Mouse (Mus musculus): ENCODE measurements around the gene Cadps. TPM values are rescaled to one million over a fixed set of nuclear protein-coding genes. Genes with fewer than 3 reads are reported as not detected.

The Cadps gene
- polyA plus RNA-seq, 1 experiment from 2014 or later = 0.13 TPM

- ATAC-seq (replicated peaks; ENCODE audit: low FRiP score, low read depth) (no peak), DNase-seq (ENCODE audit: low spot score) (no peak)
Measured at GRCm38 (mm10) chr14:12388192-12388795, 434.6 kb downstream of the Cadps start.

GRCm38 (mm10) chr14:12387176-12387575 is 435.7 kb downstream of the Cadps start:
- DNase-seq (ENCODE audit: low spot score) = no peak
- WGBS = 65% methylated on average over 6 of the region's 6 CpGs
- no peak for TF ChIP-seq CTCF (IDR thresholded peaks at IDR 0.05; ENCODE audit: low read depth)
- H3K4me2 ChIP-seq (ENCODE audit: low read length) = no peak overlapping the region
- no peaks in the 10 kb centered on the region for H3K4me1 ChIP-seq (replicated peaks; ENCODE audit: insufficient read depth, low read length)
- ATAC-seq (replicated peaks; ENCODE audit: low FRiP score, low read depth) = no peak
- H3K9me3 ChIP-seq (replicated peaks; ENCODE audit: low read length) = no peaks in the 10 kb centered on the region
- no peak overlapping the region for H3K4me3 ChIP-seq (replicated peaks; ENCODE audit: low read depth, low read length)
- no peaks in the 10 kb centered on the region for H3K36me3 ChIP-seq (ENCODE audit: insufficient read depth, low read length)
- no peak overlapping the region for H3K27ac ChIP-seq
- no peak overlapping the region for H3K9ac ChIP-seq (ENCODE audit: low read depth, low read length)
- no peaks in the 10 kb centered on the region for H3K27me3 ChIP-seq (ENCODE audit: insufficient read depth, low read length)

More at GRCm38 (mm10) chr14:12388192-12388795, 434.6 kb downstream of the Cadps start:
- Histone ChIP-seq H3K9ac (ENCODE audit: low read depth, low read length) (no peak overlapping the region), H3K36me3 (ENCODE audit: insufficient read depth, low read length) (no peaks in the 10 kb centered on the region), H3K4me1 (replicated peaks; ENCODE audit: insufficient read depth, low read length) (no peaks in the 10 kb centered on the region), H3K9me3 (replicated peaks; ENCODE audit: low read length) (no peaks in the 10 kb centered on the region), H3K27me3 (ENCODE audit: insufficient read depth, low read length) (no peaks in the 10 kb centered on the region), H3K4me2 (ENCODE audit: low read length) (no peak overlapping the region), H3K27ac (no peak overlapping the region), H3K4me3 (replicated peaks; ENCODE audit: low read depth, low read length) (no peak overlapping the region)
- WGBS = 37% methylated on average over 4 of the region's 4 CpGs
- TF ChIP-seq CTCF (IDR thresholded peaks at IDR 0.05; ENCODE audit: low read depth) = no peak

- no peak for ATAC-seq (replicated peaks; ENCODE audit: low FRiP score, low read depth)
- WGBS = 28% methylated on average over 9 of the region's 9 CpGs
- H3K4me2 ChIP-seq (ENCODE audit: low read length) = no peak overlapping the region
- no peaks in the 10 kb centered on the region for H3K36me3 ChIP-seq (ENCODE audit: insufficient read depth, low read length)
- H3K4me3 ChIP-seq (replicated peaks; ENCODE audit: low read depth, low read length) = no peak overlapping the region
- no peak for TF ChIP-seq CTCF (IDR thresholded peaks at IDR 0.05; ENCODE audit: low read depth)
- H3K27ac ChIP-seq = no peak overlapping the region
- no peak for DNase-seq (ENCODE audit: low spot score)
- H3K9ac ChIP-seq (ENCODE audit: low read depth, low read length) = no peak overlapping the region
- H3K9me3 ChIP-seq (replicated peaks; ENCODE audit: low read length) = no peaks in the 10 kb centered on the region
- H3K27me3 ChIP-seq (ENCODE audit: insufficient read depth, low read length) = no peaks in the 10 kb centered on the region
- no peaks in the 10 kb centered on the region for H3K4me1 ChIP-seq (replicated peaks; ENCODE audit: insufficient read depth, low read length)
Measured at GRCm38 (mm10) chr14:12377883-12378282, 445.0 kb downstream of the Cadps start.

- no peaks in the 10 kb centered on the region for H3K36me3 ChIP-seq (ENCODE audit: insufficient read depth, low read length)
- no peaks in the 10 kb centered on the region for H3K4me1 ChIP-seq (replicated peaks; ENCODE audit: insufficient read depth, low read length)
- no peak for ATAC-seq (replicated peaks; ENCODE audit: low FRiP score, low read depth)
- no peak overlapping the region for H3K9ac ChIP-seq (ENCODE audit: low read depth, low read length)
- no peaks in the 10 kb centered on the region for H3K9me3 ChIP-seq (replicated peaks; ENCODE audit: low read length)
- H3K4me3 ChIP-seq (replicated peaks; ENCODE audit: low read depth, low read length) = no peak overlapping the region
- WGBS = 95% methylated on average over 2 of the region's 2 CpGs
- TF ChIP-seq CTCF (IDR thresholded peaks at IDR 0.05; ENCODE audit: low read depth) = no peak
- no peak overlapping the region for H3K27ac ChIP-seq
- H3K4me2 ChIP-seq (ENCODE audit: low read length) = no peak overlapping the region
- H3K27me3 ChIP-seq (ENCODE audit: insufficient read depth, low read length) = no peaks in the 10 kb centered on the region
- no peak for DNase-seq (ENCODE audit: low spot score)
Measured at GRCm38 (mm10) chr14:12377289-12377688, 445.6 kb downstream of the Cadps start.

- Histone ChIP-seq H3K4me3 (replicated peaks; ENCODE audit: low read depth, low read length) (no peak overlapping the region), H3K4me2 (ENCODE audit: low read length) (no peak overlapping the region), H3K27me3 (ENCODE audit: insufficient read depth, low read length) (no peaks in the 10 kb centered on the region), H3K27ac (no peak overlapping the region), H3K9me3 (replicated peaks; ENCODE audit: low read length) (no peaks in the 10 kb centered on the region), H3K4me1 (replicated peaks; ENCODE audit: insufficient read depth, low read length) (no peaks in the 10 kb centered on the region), H3K36me3 (ENCODE audit: insufficient read depth, low read length) (no peaks in the 10 kb centered on the region), H3K9ac (ENCODE audit: low read depth, low read length) (no peak overlapping the region)
- no peak for ATAC-seq (replicated peaks; ENCODE audit: low FRiP score, low read depth)
- 63% methylated on average over 2 of the region's 2 CpGs for WGBS
- no peak for TF ChIP-seq CTCF (IDR thresholded peaks at IDR 0.05; ENCODE audit: low read depth)
- DNase-seq (ENCODE audit: low spot score) = no peak
Measured at GRCm38 (mm10) chr14:12375451-12375850, 447.4 kb downstream of the Cadps start.

- no peak; the same call in 1 of the 2 replicates for ATAC-seq (replicated peaks; ENCODE audit: low FRiP score, low read depth)
- no peak for TF ChIP-seq CTCF (IDR thresholded peaks at IDR 0.05; ENCODE audit: low read depth)
- WGBS = 9% methylated on average over 16 of the region's 16 CpGs
Measured at GRCm38 (mm10) chr14:12350271-12350916, 472.5 kb downstream of the Cadps start.

More at GRCm38 (mm10) chr14:12350271-12350916, 472.5 kb downstream of the Cadps start:
- H3K27ac ChIP-seq = no peak overlapping the region
- H3K4me2 ChIP-seq (ENCODE audit: low read length) = no peak overlapping the region
- H3K9me3 ChIP-seq (replicated peaks; ENCODE audit: low read length) = no peaks in the 10 kb centered on the region
- DNase-seq (ENCODE audit: low spot score) = no peak
- peaks cover 69% of the 10 kb centered on the region for H3K27me3 ChIP-seq (ENCODE audit: insufficient read depth, low read length)
- no peaks in the 10 kb centered on the region; the same call in 1 of the 2 replicates for H3K4me1 ChIP-seq (replicated peaks; ENCODE audit: insufficient read depth, low read length)
- no peaks in the 10 kb centered on the region for H3K36me3 ChIP-seq (ENCODE audit: insufficient read depth, low read length)
- no peak overlapping the region for H3K4me3 ChIP-seq (replicated peaks; ENCODE audit: low read depth, low read length)
- no peak overlapping the region for H3K9ac ChIP-seq (ENCODE audit: low read depth, low read length)

All from kidney, postnatal 0 days (tissue).